Mouse (Mus musculus) heart, embryonic 16.5 days (tissue): ENCODE measurements at regions not wholly inside any gene's neighbourhood (a gene's known extent, or its start where the extent isn't known, plus 50 kb on each side); places are given as distances from the start of the nearest gene placed in this dataset.

ENCODE experiments used
- ATAC-seq: fragments of 200-750 bp; cut with Nextera tagmentation; replicated peaks from 2 replicates; pipeline ENCODE4 v1.8.0; 2017; ENCODE audit warnings: moderate number of reproducible peaks; ENCODE audit not compliant: insufficient read depth, low FRiP score; ENCODE audit errors: extremely low read depth
- H3K27ac ChIP-seq: fragments of 300-500 bp; sonication (generic); 2 replicates; pipeline ENCODE4 v1.5.1; 2014; ENCODE audit warnings: mild to moderate bottlenecking, low read length, control low read depth, moderate library complexity
- H3K27me3 ChIP-seq: fragments of 300-500 bp; sonication (generic); 2 replicates; pipeline ENCODE4 v1.6.1; 2014; ENCODE audit warnings: low read length, mixed read lengths; ENCODE audit not compliant: control insufficient read depth, insufficient read depth
- H3K36me3 ChIP-seq: fragments of 300-500 bp; sonication (generic); 2 replicates; pipeline ENCODE4 v1.6.1; 2014; ENCODE audit not compliant: control insufficient read depth, insufficient read depth
- H3K4me1 ChIP-seq: fragments of 300-500 bp; sonication (generic); 2 replicates; pipeline ENCODE4 v1.6.1; 2014; ENCODE audit warnings: low read length, mixed read lengths; ENCODE audit not compliant: control insufficient read depth, insufficient read depth
- H3K4me2 ChIP-seq: fragments of 300-500 bp; sonication (generic); 2 replicates; pipeline ENCODE4 v1.6.1; 2014; ENCODE audit warnings: low read depth, mild to moderate bottlenecking, control low read depth, low read length
- H3K4me3 ChIP-seq: fragments of 300-500 bp; sonication (generic); 2 replicates; pipeline ENCODE4 v1.5.1; 2014; ENCODE audit warnings: mild to moderate bottlenecking, control low read depth, low read length
- H3K9ac ChIP-seq: fragments of 300-500 bp; sonication (generic); 2 replicates; pipeline ENCODE4 v1.6.1; 2014; ENCODE audit warnings: low read length, control low read depth
- H3K9me3 ChIP-seq: fragments of 300-500 bp; sonication (generic); replicated peaks from 2 replicates; pipeline ENCODE4 v1.6.1; 2016; ENCODE audit warnings: low read length; ENCODE audit not compliant: control insufficient read depth
- WGBS: fragments of 180-500 bp; shearing (Covaris S2); extraction: QIAGEN DNeasy Blood & Tissue Kit; methylation state at CpG from one replicate; pipeline ENCODE4 v1.1.7; 2014; 5-methylcytosine and 5-hydroxymethylcytosine counted together

DNA sequence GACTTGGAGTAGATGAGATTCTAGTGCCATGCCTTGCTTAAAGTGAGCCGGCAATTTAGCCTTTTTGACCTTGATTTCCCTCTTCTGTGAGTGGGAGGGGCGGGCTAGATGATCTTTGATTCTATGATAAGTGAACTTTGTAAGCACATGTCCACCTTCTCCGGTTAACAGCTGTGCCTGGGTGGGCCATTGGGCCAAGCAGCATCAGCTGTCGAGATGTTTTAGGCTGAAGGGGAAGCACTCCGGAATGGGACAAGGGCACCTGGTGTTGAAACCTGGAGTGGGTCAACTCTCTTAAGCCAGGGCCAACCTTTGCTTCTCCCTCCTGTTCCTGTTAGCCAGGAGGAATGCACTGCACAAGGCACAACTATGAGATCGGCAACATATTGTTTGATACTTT is 239.5 kb upstream of the Map3k1 start:
- H3K9me3 ChIP-seq = no peaks in the 10 kb centered on the region
- no peak overlapping the region for H3K4me3 ChIP-seq
- H3K27ac ChIP-seq = no peak overlapping the region
- 82% methylated on average over 6 of the region's 6 CpGs for WGBS
- H3K4me2 ChIP-seq = no peak overlapping the region
- ATAC-seq = no peak
- no peak overlapping the region for H3K9ac ChIP-seq
- no peaks in the 10 kb centered on the region for H3K36me3 ChIP-seq
- H3K4me1 ChIP-seq = no peaks in the 10 kb centered on the region
- no peaks in the 10 kb centered on the region for H3K27me3 ChIP-seq

DNA sequence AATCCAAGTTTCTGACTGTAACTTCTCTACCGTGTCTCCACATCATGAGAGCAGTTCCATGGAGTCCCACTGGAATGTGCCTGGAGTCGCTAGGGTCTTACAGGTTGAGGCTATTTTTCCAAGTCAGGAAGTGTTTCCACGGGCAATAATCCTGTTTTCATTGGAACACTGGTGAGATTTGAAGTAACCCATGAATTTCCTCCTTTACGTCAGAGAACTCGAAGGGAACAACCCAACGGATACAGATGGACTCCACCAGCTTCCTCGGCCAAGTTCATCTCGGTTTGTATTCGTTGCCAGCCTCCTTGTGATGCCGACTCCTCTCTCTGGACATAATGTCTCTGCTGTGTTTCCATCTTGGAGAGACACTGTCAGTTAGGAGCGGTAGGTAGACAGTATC is 237.4 kb upstream of the Ankrd55 start:
- Histone ChIP-seq H3K9me3 (no peaks in the 10 kb centered on the region), H3K4me3 (no peak overlapping the region), H3K4me1 (no peaks in the 10 kb centered on the region), H3K36me3 (no peaks in the 10 kb centered on the region), H3K9ac (no peak overlapping the region), H3K27me3 (no peaks in the 10 kb centered on the region), H3K4me2 (no peak overlapping the region), H3K27ac (peak overlapping the region; percentile 38)
- WGBS = 75% methylated on average over 11 of the region's 11 CpGs
- peak; percentile 37; the same call in 1 of the 2 replicates for ATAC-seq

DNA sequence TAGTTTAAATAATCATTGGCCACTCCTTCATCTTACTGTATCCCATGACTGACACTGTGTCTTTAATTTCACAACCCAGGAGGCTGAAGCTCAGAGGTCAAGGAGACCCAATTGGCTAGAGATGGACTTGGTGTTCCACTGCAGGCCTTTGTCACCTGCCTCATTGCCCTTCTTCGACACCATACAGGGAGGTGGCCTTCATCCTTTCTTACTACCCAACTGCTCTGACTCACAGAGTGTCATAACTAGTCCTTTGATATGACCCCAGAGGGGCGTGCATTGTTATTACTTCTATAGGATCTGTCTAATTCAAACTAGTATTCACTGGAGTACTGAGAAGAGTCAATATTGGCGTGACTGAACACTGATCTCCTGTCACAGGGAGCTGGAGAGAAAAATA is 236.2 kb upstream of the Ankrd55 start:
- 77% methylated on average over 3 of the region's 3 CpGs for WGBS
- H3K9ac ChIP-seq = no peak overlapping the region
- H3K27ac ChIP-seq = no peak overlapping the region
- H3K9me3 ChIP-seq = no peaks in the 10 kb centered on the region
- no peaks in the 10 kb centered on the region for H3K36me3 ChIP-seq
- no peak overlapping the region for H3K4me2 ChIP-seq
- ATAC-seq = no peak
- H3K4me1 ChIP-seq = no peaks in the 10 kb centered on the region
- no peak overlapping the region for H3K4me3 ChIP-seq
- H3K27me3 ChIP-seq = no peaks in the 10 kb centered on the region

DNA sequence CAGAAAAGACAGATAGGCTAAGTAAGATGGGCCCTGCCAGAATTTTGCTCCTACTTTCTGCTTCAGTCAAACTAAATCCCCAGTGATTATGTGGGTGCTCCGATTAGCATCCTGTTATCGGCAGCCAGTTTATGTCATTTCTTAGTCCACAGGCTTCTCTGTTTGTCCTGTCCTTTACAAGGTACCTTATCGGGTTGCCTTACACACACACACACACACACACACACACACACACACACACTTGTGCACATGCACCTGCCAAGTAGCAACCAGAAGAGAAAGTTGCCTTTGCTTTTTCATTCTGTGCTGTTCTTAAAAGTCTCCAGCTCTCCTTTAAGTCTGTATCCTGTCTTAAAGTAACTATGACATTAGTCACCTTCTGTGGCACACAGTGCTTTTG is 235.8 kb upstream of the Ankrd55 start:
- Histone ChIP-seq H3K4me1 (no peaks in the 10 kb centered on the region), H3K36me3 (no peaks in the 10 kb centered on the region), H3K4me2 (no peak overlapping the region), H3K27ac (no peak overlapping the region), H3K9me3 (no peaks in the 10 kb centered on the region), H3K27me3 (no peaks in the 10 kb centered on the region), H3K9ac (no peak overlapping the region), H3K4me3 (no peak overlapping the region)
- ATAC-seq = no peak
- WGBS = 71% methylated on average over 3 of the region's 3 CpGs

DNA sequence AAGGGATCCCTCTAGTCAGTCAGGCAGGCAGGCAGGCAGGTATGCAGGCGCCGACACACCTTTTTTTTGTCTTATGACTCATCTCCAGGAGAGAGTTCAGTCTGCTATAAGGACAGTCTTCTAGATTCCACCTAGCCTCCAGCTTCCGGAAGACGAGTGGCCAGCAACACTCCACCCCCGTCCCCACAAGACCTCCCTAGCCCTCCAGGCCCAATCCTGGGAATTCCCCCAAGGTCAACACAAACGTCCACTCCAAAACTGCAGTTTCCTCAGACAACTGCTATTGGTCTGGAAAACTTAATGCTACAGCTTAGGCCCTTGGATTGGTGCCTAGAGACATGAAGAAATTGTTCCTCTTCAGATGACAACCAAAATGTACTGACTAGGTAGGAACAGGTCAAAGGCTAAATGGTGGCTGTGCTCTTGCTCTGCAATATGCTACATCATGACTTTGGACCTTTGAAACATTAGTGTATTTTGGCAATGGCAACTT is 233.3 kb upstream of the Ankrd55 start:
- Histone ChIP-seq H3K27ac (no peak overlapping the region), H3K9me3 (no peaks in the 10 kb centered on the region), H3K36me3 (no peaks in the 10 kb centered on the region), H3K27me3 (no peaks in the 10 kb centered on the region), H3K4me2 (no peak overlapping the region), H3K9ac (no peak overlapping the region), H3K4me3 (no peak overlapping the region), H3K4me1 (no peaks in the 10 kb centered on the region)
- no peak for ATAC-seq
- 65% methylated on average over 6 of the region's 6 CpGs for WGBS

DNA sequence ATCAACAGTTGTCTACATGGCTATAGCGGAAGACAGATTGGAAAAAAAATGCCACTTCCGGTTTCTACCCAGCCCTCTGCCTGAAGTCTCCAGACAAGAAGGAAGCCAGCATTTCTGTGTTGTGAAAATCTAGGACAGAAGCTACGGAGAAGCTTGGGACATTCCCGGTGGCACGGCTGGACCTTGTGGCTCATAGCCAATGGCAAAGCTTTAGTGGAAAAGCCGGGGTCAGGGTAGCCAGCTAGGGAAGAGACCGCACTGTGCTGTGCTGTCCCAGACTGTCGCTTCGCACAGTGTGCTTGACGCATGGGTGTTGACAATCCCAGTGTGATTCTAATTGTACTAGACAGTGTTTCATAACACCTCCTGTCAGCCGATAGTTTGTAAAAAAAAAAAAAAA is 230.0 kb upstream of the Ankrd55 start:
- Histone ChIP-seq H3K9ac (no peak overlapping the region), H3K27ac (no peak overlapping the region), H3K27me3 (no peaks in the 10 kb centered on the region), H3K4me3 (no peak overlapping the region), H3K9me3 (no peaks in the 10 kb centered on the region), H3K4me2 (no peak overlapping the region), H3K4me1 (peaks cover 1% of the 10 kb centered on the region), H3K36me3 (no peaks in the 10 kb centered on the region)
- 56% methylated on average over 11 of the region's 11 CpGs for WGBS
- no peak for ATAC-seq

DNA sequence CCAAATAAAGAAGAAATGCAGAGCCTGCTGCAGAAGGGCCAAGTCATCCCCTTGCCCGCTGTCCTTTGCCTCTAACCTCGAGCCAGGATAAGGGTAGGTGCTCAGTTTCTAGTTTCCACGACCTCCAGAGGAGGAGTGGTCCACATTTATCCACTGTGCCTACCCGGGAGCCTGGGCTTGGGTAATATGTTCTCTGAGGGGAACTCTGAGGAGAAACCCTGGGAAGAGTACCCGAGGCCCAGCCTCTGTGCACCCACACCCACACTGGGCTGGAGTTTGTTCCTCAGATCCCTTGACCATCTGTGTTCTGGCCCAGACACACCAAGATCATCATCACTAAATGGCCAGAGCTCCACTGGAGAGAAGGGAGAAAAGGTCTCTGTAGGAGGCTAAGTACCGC is 229.5 kb upstream of the Ankrd55 start:
- 78% methylated on average over 6 of the region's 6 CpGs for WGBS

DNA sequence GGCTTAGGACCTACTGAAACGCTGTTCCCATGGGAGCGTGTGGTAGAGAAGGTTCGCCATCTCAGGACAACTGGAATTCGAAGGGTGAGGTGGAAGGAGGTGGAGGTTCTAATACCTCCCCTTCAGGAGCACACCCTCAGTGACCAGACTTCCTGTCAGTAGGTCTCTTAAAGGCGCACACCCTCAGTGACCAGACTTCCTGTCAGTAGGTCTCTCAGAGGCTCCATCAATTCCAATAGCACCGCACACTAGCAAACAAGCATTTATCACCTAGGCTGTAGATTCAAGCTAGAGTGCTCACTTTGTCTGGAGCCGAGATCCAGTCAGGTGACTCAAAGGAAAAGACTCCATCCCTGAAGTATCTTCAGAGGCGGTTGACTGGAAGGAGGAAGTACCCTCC is 226.2 kb upstream of the Ankrd55 start:
- ATAC-seq = no peak
- WGBS = 76% methylated on average over 8 of the region's 8 CpGs

More for the DNA sequence above, 229.5 kb upstream of the Ankrd55 start:
- peaks cover 7% of the 10 kb centered on the region for H3K4me1 ChIP-seq
- no peaks in the 10 kb centered on the region for H3K36me3 ChIP-seq
- H3K9ac ChIP-seq = no peak overlapping the region
- H3K27me3 ChIP-seq = no peaks in the 10 kb centered on the region
- H3K27ac ChIP-seq = no peak overlapping the region
- H3K9me3 ChIP-seq = no peaks in the 10 kb centered on the region
- no peak overlapping the region for H3K4me2 ChIP-seq
- H3K4me3 ChIP-seq = no peak overlapping the region
- ATAC-seq = no peak

DNA sequence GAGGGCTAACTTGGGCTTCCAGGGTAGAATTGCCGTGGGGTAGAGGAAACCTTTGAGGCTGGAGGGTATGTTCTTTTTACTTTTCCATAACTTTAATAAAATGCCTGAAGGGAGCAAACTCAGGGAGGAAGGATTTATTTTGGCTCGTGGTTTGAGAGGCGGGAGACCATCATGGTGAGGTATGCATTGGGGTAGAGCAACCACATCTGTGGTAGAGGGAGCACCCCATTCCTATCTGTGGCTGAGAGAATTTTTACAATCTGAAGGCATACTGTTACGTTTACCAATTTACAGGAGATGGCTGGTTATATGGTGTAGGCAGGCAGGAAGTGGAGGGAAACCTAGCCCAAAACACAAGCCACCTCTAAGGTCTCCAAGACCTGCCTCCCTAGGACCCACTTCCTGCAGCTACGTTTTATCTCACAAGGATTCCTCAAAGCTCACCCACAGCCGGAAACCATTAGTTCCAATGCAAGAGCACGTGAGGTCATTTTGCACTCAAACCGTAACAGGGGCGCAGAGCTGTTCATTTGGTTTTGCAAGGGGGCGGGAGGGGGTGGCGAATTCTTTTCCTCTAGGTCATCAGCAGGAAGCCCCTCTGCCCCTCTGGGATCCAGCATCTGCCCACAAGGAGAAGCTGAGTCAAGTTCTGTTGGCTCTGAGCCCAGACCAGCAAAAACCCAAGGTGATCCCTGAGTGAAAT is 224.7 kb upstream of the Ankrd55 start:
- Histone ChIP-seq H3K4me2 (no peak overlapping the region; the same call in 1 of the 2 replicates), H3K9me3 (no peaks in the 10 kb centered on the region), H3K27ac (peak overlapping the region; percentile 24; the same call in 1 of the 2 replicates), H3K9ac (no peak overlapping the region), H3K36me3 (no peaks in the 10 kb centered on the region), H3K4me1 (peaks cover 11% of the 10 kb centered on the region), H3K4me3 (no peak overlapping the region), H3K27me3 (no peaks in the 10 kb centered on the region)
- 41% methylated on average over 11 of the region's 11 CpGs for WGBS
- peak; percentile 37; the same call in 1 of the 2 replicates for ATAC-seq

More for the DNA sequence above, 226.2 kb upstream of the Ankrd55 start:
- Histone ChIP-seq H3K9ac (no peak overlapping the region), H3K36me3 (no peaks in the 10 kb centered on the region), H3K27me3 (no peaks in the 10 kb centered on the region), H3K4me1 (peaks cover 11% of the 10 kb centered on the region), H3K4me2 (no peak overlapping the region), H3K9me3 (no peaks in the 10 kb centered on the region), H3K27ac (no peak overlapping the region), H3K4me3 (no peak overlapping the region)
